Mouse (Mus musculus) heart, postnatal 25 days (tissue): Measurements from ENCODE around the gene Sgk2. TPM values are rescaled to one million over a fixed set of nuclear protein-coding genes. Genes with fewer than 3 reads are reported as not detected.
"Not testable (repeated sequence)": the region's sequence is repeated elsewhere in the genome, so short reads cannot be mapped to it uniquely, and the experiment has no call there.

Experiments used
- DNase-seq: peaks from one replicate; pipeline ENCODE4 v3.0.0; 2022; ENCODE audit warnings: low spot score
- intact Hi-C: fragments of 180-260 bp; cut with DNase I; formaldehyde crosslinking; loops from one replicate; pipeline ENCODE4 v1.15.1; 2025
- total RNA-seq, 2 experiments: library from RNA; stranded (reverse); gene quantifications; 2 replicates each; pipeline ENCODE4 v1.2.3; 2021

The Sgk2 gene
- total RNA-seq, 2 experiments from 2014 or later: not detected

DNA sequence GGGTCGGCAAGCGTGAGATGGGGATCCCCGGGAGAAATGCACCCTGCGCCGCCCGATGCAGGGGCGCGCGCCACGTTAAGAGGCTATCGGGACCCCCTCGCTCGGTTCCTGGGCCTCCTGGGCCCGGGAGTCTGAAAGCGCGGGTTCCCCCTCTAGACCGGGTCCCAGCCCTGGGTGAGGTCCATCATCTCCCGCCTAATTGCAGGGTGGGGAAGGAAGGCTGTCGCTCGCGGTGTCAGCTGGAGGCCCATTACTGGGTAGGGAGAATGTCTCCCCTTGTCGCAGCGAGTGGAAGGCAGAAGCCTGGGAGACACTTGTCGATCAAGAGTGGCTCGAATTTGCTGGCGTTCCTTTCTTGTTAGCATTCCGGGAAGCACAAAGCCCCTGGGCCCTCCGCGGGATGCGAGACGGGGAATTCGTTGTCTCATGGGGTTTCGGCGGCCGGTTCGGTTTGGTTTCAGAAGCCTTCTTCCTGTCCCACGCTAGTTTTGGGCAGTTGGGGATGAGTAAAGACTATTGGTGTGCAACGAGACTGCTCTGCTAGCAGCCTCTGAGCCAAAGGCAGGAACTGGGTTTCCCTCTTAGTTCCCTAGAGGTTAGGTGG lies 67.9 kb downstream of the Sgk2 start:
- DNase-seq: no peak
- intact Hi-C loops: no loop called here

DNA sequence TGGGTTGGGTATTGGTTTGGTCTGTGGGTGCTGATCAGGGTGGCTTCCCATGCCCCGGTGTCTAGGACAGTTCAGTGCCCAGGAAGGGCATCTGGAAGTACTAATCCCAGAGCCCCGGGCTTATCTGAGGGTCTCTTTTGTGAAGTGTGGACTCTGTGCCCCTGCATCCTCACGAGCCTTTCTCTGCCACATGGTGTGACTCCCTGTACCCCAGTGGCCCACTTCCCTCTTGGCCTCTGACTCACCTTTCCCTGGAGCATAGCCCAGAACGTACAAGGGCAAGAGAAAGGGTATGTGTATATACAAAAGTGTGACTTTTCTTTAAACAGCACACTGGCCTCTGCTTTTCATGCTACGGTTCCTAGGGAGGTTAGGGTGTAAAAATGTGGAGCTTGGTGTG lies 68.6 kb downstream of the Sgk2 start:
- DNase-seq: no peak
- intact Hi-C loops: no loop called here

DNA sequence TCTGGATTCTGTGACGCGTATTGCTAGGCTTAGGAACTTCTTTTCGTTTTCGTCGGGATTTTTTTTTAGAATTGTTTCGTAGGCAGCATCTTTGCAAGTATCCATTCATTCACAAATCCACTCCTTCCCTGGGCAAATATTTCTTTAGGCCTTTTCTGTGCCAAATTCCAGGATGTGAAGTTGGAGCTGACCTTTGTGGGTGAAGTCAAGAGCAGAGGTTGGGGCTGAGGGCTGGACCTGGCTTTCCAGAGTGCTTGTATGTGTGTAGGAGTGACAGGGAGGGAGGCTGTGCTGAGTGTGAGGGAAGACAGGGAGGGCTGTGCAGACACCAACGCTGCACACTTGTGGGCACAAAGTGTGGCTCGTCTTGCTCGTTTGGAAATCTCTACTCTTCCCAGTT lies 69.5 kb downstream of the Sgk2 start:
- intact Hi-C loops: no loop called here
- DNase-seq: no peak

DNA sequence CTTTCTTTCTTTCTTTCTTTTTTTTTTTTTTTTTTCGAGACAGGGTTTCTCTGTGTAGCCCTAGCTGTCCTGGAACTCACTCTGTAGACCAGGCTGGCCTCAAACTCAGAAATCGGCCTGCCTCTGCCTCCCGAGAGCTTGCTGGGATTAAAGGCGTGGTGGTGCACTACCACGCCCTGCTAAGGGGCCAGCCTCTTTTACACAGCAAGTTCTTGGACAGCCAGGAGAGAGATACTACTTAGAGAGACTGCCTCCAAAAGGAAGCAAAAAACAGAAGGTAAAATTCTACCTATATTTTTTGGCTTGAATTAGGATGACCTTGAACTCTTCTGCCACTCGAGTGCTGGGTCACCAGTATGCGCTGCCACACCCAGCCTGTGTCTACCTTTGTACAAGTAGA lies 71.9 kb downstream of the Sgk2 start:
- DNase-seq, intact Hi-C loops: not testable (repeated sequence)

DNA sequence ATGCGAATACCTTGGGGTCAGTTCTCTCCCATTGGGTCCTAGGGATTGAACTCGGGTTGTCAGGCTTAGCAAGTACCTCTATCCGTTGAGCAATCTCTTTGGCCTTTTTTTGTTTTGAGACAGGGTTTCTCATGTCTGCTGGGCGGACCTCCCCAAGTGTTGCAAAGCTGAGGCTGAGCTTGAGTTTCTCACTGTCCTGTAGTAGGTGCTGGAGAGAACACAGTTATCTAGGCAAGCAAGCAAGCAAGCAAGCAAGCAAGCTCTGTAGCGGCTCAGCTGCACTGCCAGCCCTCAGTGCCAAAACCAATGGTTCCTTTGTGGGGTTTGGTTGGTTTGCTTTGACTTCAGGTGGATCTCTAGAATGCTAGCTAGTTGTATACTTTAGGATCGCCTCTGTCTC lies 73.5 kb downstream of the Sgk2 start:
- intact Hi-C loops: no loop called here
- DNase-seq: no peak

DNA sequence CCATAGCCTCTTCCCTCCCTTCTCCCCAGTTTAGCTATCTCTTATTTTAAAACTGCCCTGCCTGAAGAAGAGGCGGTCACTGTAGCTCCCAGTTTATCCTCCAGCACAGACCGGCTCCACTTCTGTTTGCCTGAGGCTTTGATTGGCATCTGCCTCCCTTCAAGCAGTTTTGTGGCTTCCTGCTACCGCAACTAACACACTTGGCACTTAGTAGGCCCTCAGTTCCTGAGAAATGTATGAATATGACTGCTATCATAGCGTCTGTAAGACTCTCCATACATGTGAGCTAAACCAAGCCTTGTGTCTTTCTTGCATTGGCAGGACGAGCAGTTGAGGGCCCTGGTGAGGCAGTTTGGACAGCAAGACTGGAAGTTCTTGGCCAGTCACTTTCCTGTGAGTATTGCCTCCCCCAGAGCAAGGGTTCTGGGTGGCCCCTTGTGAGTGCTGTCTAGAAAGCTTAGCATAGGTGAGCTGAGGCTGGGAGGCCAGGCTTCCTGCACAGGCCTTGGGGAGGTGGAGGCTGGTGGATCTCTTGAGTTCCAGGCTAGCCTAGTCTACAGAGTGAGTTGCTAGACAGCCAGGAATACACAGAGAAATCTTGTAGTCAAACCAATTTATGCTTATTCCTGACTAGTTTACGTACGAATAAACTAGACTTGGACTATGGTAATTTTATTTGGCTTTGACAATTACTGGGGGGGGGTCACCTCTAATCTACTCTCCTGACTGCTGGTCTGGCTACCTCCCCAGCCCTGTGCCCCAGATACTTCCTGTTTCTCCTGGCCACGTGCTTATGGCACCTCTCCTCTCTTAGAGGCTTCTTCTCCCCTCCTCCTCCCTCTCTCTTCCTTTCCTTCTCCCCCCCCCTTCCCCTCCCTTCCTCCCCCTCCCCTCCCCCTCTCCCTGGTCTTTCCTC lies 74.3 kb downstream of the Sgk2 start:
- intact Hi-C loops: no loop called here
- DNase-seq: no peak

DNA sequence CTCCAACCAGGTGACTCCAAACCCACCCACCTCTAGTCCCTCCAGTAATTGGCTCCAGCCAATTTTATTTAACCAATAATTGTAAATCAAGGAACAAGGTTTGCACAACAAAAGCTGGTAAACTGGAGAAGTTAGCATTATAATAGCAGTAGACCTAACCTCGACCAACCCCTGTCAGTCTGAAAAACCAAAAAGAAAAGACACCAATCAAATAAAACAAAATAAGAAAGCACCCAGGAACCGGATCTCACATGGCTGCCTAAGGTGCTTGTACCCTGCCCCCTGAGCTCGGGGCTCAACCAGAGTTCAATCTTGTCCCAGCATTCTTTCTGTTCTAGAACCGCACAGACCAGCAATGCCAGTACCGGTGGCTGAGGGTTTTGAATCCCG lies 75.0 kb downstream of the Sgk2 start:
- no peak for DNase-seq
- intact Hi-C loops: no loop called here

Other genes starting within 250 kb of the Sgk2 start
- gene Srsf6, start 55.8 kb upstream of the Sgk2 start, total RNA-seq: 10 to 100 TPM; 63.7 to 70.7 TPM
- not detected for gene L3mbtl1, start 43.9 kb upstream of the Sgk2 start, total RNA-seq
- 10 to 100 TPM; 16.7 to 17.7 TPM for gene Ift52, start 30.0 kb downstream of the Sgk2 start, total RNA-seq
- gene Mybl2, start 67.4 kb downstream of the Sgk2 start, total RNA-seq: under 1 TPM; 0.62 to 0.89 TPM
- gene Gtsf1l, start 100.5 kb downstream of the Sgk2 start, total RNA-seq: not detected
- 1 to 10 TPM; 1.3 to 2.0 TPM for gene Tox2, start 215.8 kb downstream of the Sgk2 start, total RNA-seq